Mouse (Mus musculus) liver, embryonic 15.5 days (tissue): ENCODE measurements around the gene Snx19. TPM values are rescaled to one million over a fixed set of nuclear protein-coding genes. Genes with fewer than 3 reads are reported as not detected.

ENCODE experiments used
- ATAC-seq: fragments of 200-750 bp; cut with Nextera tagmentation; 2 replicates; pipeline ENCODE4 v1.8.0; 2017; ENCODE audit warnings: moderate number of reproducible peaks, mild to moderate bottlenecking, moderate library complexity; ENCODE audit not compliant: insufficient read depth
- H3K27ac ChIP-seq: fragments of 300-500 bp; sonication (generic); replicated peaks from 2 replicates; pipeline ENCODE4 v1.5.1; 2015; ENCODE audit warnings: mild to moderate bottlenecking, inconsistent platforms
- H3K27me3 ChIP-seq: fragments of 300-500 bp; sonication (generic); 2 replicates; pipeline ENCODE4 v1.6.1; 2015; ENCODE audit warnings: mild to moderate bottlenecking, inconsistent platforms
- H3K36me3 ChIP-seq: fragments of 300-500 bp; sonication (generic); replicated peaks from 2 replicates; pipeline ENCODE4 v1.6.1; 2015; ENCODE audit warnings: moderate library complexity, mild to moderate bottlenecking, inconsistent platforms
- H3K4me1 ChIP-seq: fragments of 300-500 bp; sonication (generic); replicated peaks from 2 replicates; pipeline ENCODE4 v1.6.1; 2015; ENCODE audit warnings: inconsistent platforms
- H3K4me2 ChIP-seq: fragments of 300-500 bp; sonication (generic); 2 replicates; pipeline ENCODE4 v1.6.1; 2015; ENCODE audit warnings: moderate library complexity, mild to moderate bottlenecking, inconsistent platforms
- H3K4me3 ChIP-seq: fragments of 300-500 bp; sonication (generic); replicated peaks from 2 replicates; pipeline ENCODE4 v1.5.1; 2015; ENCODE audit warnings: mild to moderate bottlenecking, inconsistent platforms
- H3K9ac ChIP-seq: fragments of 300-500 bp; sonication (generic); 2 replicates; pipeline ENCODE4 v1.6.1; 2015; ENCODE audit warnings: moderate library complexity, mild to moderate bottlenecking, inconsistent platforms
- H3K9me3 ChIP-seq: fragments of 300-500 bp; sonication (generic); replicated peaks from 2 replicates; pipeline ENCODE4 v1.6.1; 2016; ENCODE audit warnings: inconsistent platforms
- WGBS: fragments of 180-500 bp; shearing (Covaris S2); methylation state at CpG from one replicate; pipeline ENCODE4 v1.1.7; 2015; ENCODE audit warnings: mixed read lengths; ENCODE audit not compliant: insufficient replicate concordance; 5-methylcytosine and 5-hydroxymethylcytosine counted together
- polyA plus RNA-seq: library from polyadenylated mRNA; unstranded; fragments of >200 nt; fragmentation: Nextera tagmentation; extraction: Ambion mirVana; gene quantifications from 2 replicates; pipeline ENCODE4 v1.2.1, GENCODE M21; 2015

Snx19 gene
- polyA plus RNA-seq, 1 experiment from 2014 or later: 4.2 TPM

DNA sequence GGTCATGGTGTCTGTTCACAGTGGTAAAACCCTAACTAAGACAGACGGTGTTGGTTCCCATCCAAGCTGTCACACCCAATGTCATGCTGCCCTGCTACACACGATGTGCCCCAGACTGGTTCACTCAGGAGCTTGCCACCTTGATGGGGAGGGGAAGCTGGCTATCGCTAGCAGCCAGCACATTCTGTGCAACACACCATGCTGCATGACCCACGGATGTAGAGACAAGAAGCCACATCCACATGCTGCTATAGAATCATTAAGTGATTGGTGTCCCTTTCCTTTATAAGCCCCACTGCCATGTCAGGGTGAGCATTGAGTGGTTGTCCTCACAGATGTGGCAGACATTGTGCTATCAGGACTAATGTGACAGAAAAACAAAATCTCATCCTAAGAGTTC, 55.2 kb downstream of the Snx19 start:
- H3K9ac ChIP-seq: no peak overlapping the region
- no peak overlapping the region for H3K27ac ChIP-seq
- no peak overlapping the region for H3K4me2 ChIP-seq
- ATAC-seq: no peak
- no peaks in the 10 kb centered on the region for H3K9me3 ChIP-seq
- H3K4me1 ChIP-seq: no peaks in the 10 kb centered on the region
- WGBS: 59% methylated on average over 4 of the region's 4 CpGs
- no peaks in the 10 kb centered on the region for H3K36me3 ChIP-seq
- no peak overlapping the region for H3K4me3 ChIP-seq
- H3K27me3 ChIP-seq: no peaks in the 10 kb centered on the region

GRCm38 (mm10) chr9:30484183-30484582, 57.3 kb downstream of the Snx19 start:
- 78% methylated on average over 3 of the region's 3 CpGs for WGBS
- Histone ChIP-seq H3K4me1 (no peaks in the 10 kb centered on the region), H3K36me3 (no peaks in the 10 kb centered on the region), H3K9me3 (no peaks in the 10 kb centered on the region), H3K27me3 (no peaks in the 10 kb centered on the region), H3K9ac (no peak overlapping the region), H3K4me3 (no peak overlapping the region), H3K4me2 (no peak overlapping the region), H3K27ac (no peak overlapping the region)
- no peak for ATAC-seq

GRCm38 (mm10) chr9:30485161-30485560, 58.3 kb downstream of the Snx19 start:
- Histone ChIP-seq H3K27ac (no peak overlapping the region), H3K4me3 (no peak overlapping the region), H3K4me1 (no peaks in the 10 kb centered on the region), H3K27me3 (no peaks in the 10 kb centered on the region), H3K4me2 (no peak overlapping the region), H3K9ac (no peak overlapping the region), H3K9me3 (no peaks in the 10 kb centered on the region), H3K36me3 (no peaks in the 10 kb centered on the region)
- ATAC-seq: no peak
- 50% methylated on average over 2 of the region's 2 CpGs for WGBS

GRCm38 (mm10) chr9:30488384-30488783, 61.5 kb downstream of the Snx19 start:
- Histone ChIP-seq H3K9ac (no peak overlapping the region), H3K9me3 (no peaks in the 10 kb centered on the region), H3K27ac (no peak overlapping the region), H3K4me1 (no peaks in the 10 kb centered on the region), H3K4me2 (no peak overlapping the region), H3K4me3 (no peak overlapping the region), H3K27me3 (no peaks in the 10 kb centered on the region), H3K36me3 (no peaks in the 10 kb centered on the region)
- no peak for ATAC-seq
- WGBS: 53% methylated on average over 1 of the region's 1 CpGs

GRCm38 (mm10) chr9:30494446-30494845, 67.5 kb downstream of the Snx19 start:
- no peak overlapping the region for H3K27ac ChIP-seq
- H3K4me3 ChIP-seq: no peak overlapping the region
- no peaks in the 10 kb centered on the region for H3K9me3 ChIP-seq
- no peaks in the 10 kb centered on the region for H3K36me3 ChIP-seq
- 57% methylated on average over 2 of the region's 2 CpGs for WGBS
- H3K9ac ChIP-seq: no peak overlapping the region
- no peaks in the 10 kb centered on the region for H3K27me3 ChIP-seq
- H3K4me2 ChIP-seq: no peak overlapping the region
- ATAC-seq: no peak
- H3K4me1 ChIP-seq: no peaks in the 10 kb centered on the region

DNA sequence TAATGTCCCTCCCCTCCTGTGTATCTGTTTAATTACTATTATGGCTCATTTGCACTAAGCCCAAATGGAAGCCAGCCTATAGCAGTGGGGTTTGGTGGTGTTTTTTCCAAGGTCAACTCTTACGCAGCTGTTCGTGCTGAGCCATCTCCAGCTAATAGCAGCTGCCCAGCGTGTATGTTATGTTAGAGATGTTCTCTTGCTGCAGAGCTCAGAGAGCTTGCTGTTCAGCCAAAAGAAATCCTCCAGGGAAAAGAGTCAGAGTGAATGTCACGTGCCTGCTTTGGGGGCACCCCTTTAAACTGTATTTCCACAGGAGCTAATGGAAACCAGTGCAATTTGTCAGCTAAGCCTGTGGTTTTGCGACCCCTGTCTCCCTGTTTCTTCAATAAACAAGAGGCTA, 82.1 kb downstream of the Snx19 start:
- Histone ChIP-seq H3K9me3 (no peaks in the 10 kb centered on the region), H3K4me3 (no peak overlapping the region), H3K4me2 (no peak overlapping the region), H3K27ac (no peak overlapping the region), H3K36me3 (no peaks in the 10 kb centered on the region), H3K27me3 (no peaks in the 10 kb centered on the region), H3K4me1 (no peaks in the 10 kb centered on the region), H3K9ac (no peak overlapping the region)
- ATAC-seq: no peak
- WGBS: 61% methylated on average over 5 of the region's 5 CpGs

DNA sequence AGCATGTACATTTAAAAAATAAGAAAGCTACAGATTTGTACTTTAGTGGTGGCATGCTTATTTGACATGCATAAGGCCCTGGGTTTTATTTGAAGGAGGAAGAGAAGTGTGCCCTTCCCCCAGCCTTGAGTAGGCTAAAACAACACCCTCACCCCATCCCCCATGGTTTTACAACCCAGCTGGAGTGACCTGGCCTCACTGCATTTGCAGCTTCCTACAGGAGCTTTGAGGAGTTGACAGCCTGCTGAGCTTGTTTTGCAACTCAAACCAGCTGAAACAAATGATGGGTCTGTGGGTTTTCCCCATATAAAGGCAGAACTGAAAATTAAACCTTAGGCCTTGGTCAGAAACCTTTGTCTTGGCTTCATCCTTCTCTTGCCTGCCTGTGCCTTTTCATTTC, 89.0 kb downstream of the Snx19 start:
- no peaks in the 10 kb centered on the region for H3K36me3 ChIP-seq
- no peak overlapping the region for H3K27ac ChIP-seq
- no peak overlapping the region for H3K4me2 ChIP-seq
- H3K9me3 ChIP-seq: no peaks in the 10 kb centered on the region
- H3K9ac ChIP-seq: no peak overlapping the region
- no peak overlapping the region for H3K4me3 ChIP-seq
- H3K27me3 ChIP-seq: no peaks in the 10 kb centered on the region
- H3K4me1 ChIP-seq: no peaks in the 10 kb centered on the region
- ATAC-seq: no peak
